Mouse (Mus musculus): ENCODE measurements around the gene Acvr1. TPM values are rescaled to one million over a fixed set of nuclear protein-coding genes. Genes with fewer than 3 reads are reported as not detected.

Acvr1 gene
- 9.2 and 10.4 TPM in 2 replicates for polyA plus RNA-seq (2015; fragmentation: Nextera tagmentation; extraction: Ambion mirVana)

- peak; percentile 95 for ATAC-seq (ENCODE audit: insufficient number of reproducible peaks, low FRiP score, low TSS enrichment, low read depth)
- H3K4me1 ChIP-seq, result peaks cover 40% of the 10 kb centered on the region
- WGBS, result under 1% methylated on average over 32 of the region's 80 CpGs
Measured at GRCm38 (mm10) chr2:58567066-58567810, at the start of gene Acvr1, which contains the start of gene Upp2. Gene Acvr1 (minus strand): TSS chr2:58567157. Gene Upp2 (plus strand): TSS chr2:58567298.

GRCm38 (mm10) chr2:58615766-58616165 is 48.8 kb upstream of the Acvr1 start:
- H3K9ac ChIP-seq, result no peak overlapping the region
- 87% methylated on average over 5 of the region's 5 CpGs for WGBS
- H3K9me3 ChIP-seq (replicated peaks), result no peaks in the 10 kb centered on the region
- H3K4me3 ChIP-seq (replicated peaks), result no peak overlapping the region
- H3K27ac ChIP-seq (replicated peaks), result no peak overlapping the region
- no peak overlapping the region for H3K4me2 ChIP-seq (replicated peaks)
- H3K27me3 ChIP-seq, result no peaks in the 10 kb centered on the region
- ATAC-seq (ENCODE audit: insufficient number of reproducible peaks, low FRiP score, low TSS enrichment, low read depth), result no peak
- no peaks in the 10 kb centered on the region for H3K4me1 ChIP-seq
- H3K36me3 ChIP-seq, result no peaks in the 10 kb centered on the region

More at GRCm38 (mm10) chr2:58567066-58567810, at the start of gene Acvr1, which contains the start of gene Upp2:
- H3K36me3 ChIP-seq, result no peaks in the 10 kb centered on the region
- H3K4me2 ChIP-seq (replicated peaks), result peak within 1 kb of the TSS; percentile 57
- H3K27me3 ChIP-seq, result no peaks in the 10 kb centered on the region
- peak within 1 kb of the TSS; percentile 85 for H3K4me3 ChIP-seq (replicated peaks)
- peak within 1 kb of the TSS; percentile 98 for H3K27ac ChIP-seq (replicated peaks)
- H3K9ac ChIP-seq, result peak within 1 kb of the TSS; percentile 87
- H3K9me3 ChIP-seq (replicated peaks), result no peaks in the 10 kb centered on the region

GRCm38 (mm10) chr2:58614851-58615250 is 47.9 kb upstream of the Acvr1 start:
- Histone ChIP-seq H3K36me3 (no peaks in the 10 kb centered on the region), H3K27ac (replicated peaks) (no peak overlapping the region), H3K4me2 (replicated peaks) (no peak overlapping the region), H3K9me3 (replicated peaks) (no peaks in the 10 kb centered on the region), H3K27me3 (no peaks in the 10 kb centered on the region), H3K9ac (no peak overlapping the region), H3K4me3 (replicated peaks) (no peak overlapping the region), H3K4me1 (no peaks in the 10 kb centered on the region)
- WGBS, result 97% methylated on average over 8 of the region's 8 CpGs
- no peak for ATAC-seq (ENCODE audit: insufficient number of reproducible peaks, low FRiP score, low TSS enrichment, low read depth)

GRCm38 (mm10) chr2:58613720-58614119 is 46.8 kb upstream of the Acvr1 start:
- Histone ChIP-seq H3K9ac (no peak overlapping the region), H3K27ac (replicated peaks) (no peak overlapping the region), H3K27me3 (no peaks in the 10 kb centered on the region), H3K4me2 (replicated peaks) (no peak overlapping the region), H3K4me1 (no peaks in the 10 kb centered on the region), H3K4me3 (replicated peaks) (no peak overlapping the region), H3K9me3 (replicated peaks) (no peaks in the 10 kb centered on the region), H3K36me3 (no peaks in the 10 kb centered on the region)
- ATAC-seq (ENCODE audit: insufficient number of reproducible peaks, low FRiP score, low TSS enrichment, low read depth), result no peak
- 83% methylated on average over 3 of the region's 3 CpGs for WGBS

GRCm38 (mm10) chr2:58604791-58605190 is 37.8 kb upstream of the Acvr1 start:
- Histone ChIP-seq H3K4me3 (replicated peaks) (no peak overlapping the region), H3K27ac (replicated peaks) (no peak overlapping the region), H3K9ac (no peak overlapping the region), H3K9me3 (replicated peaks) (no peaks in the 10 kb centered on the region), H3K36me3 (no peaks in the 10 kb centered on the region), H3K4me2 (replicated peaks) (no peak overlapping the region), H3K4me1 (no peaks in the 10 kb centered on the region), H3K27me3 (no peaks in the 10 kb centered on the region)
- no peak for ATAC-seq (ENCODE audit: insufficient number of reproducible peaks, low FRiP score, low TSS enrichment, low read depth)
- WGBS, result 95% methylated on average over 3 of the region's 3 CpGs

- 82% methylated on average over 3 of the region's 3 CpGs for WGBS
- Histone ChIP-seq H3K27me3 (no peaks in the 10 kb centered on the region), H3K4me3 (replicated peaks) (no peak overlapping the region), H3K4me1 (no peaks in the 10 kb centered on the region), H3K9me3 (replicated peaks) (no peaks in the 10 kb centered on the region), H3K36me3 (no peaks in the 10 kb centered on the region), H3K9ac (no peak overlapping the region), H3K27ac (replicated peaks) (no peak overlapping the region), H3K4me2 (replicated peaks) (no peak overlapping the region)
- ATAC-seq (ENCODE audit: insufficient number of reproducible peaks, low FRiP score, low TSS enrichment, low read depth), result no peak
Measured at GRCm38 (mm10) chr2:58603379-58603778, 36.4 kb upstream of the Acvr1 start.

- Histone ChIP-seq H3K4me1 (peaks cover 9% of the 10 kb centered on the region; the same call in 1 of the 2 replicates), H3K4me3 (replicated peaks) (no peak overlapping the region), H3K9ac (no peak overlapping the region), H3K27me3 (no peaks in the 10 kb centered on the region), H3K4me2 (replicated peaks) (no peak overlapping the region), H3K27ac (replicated peaks) (no peak overlapping the region), H3K9me3 (replicated peaks) (no peaks in the 10 kb centered on the region), H3K36me3 (no peaks in the 10 kb centered on the region)
- ATAC-seq (ENCODE audit: insufficient number of reproducible peaks, low FRiP score, low TSS enrichment, low read depth), result no peak
- WGBS, result 90% methylated on average over 4 of the region's 4 CpGs
Measured at GRCm38 (mm10) chr2:58601382-58601781, 34.4 kb upstream of the Acvr1 start.

GRCm38 (mm10) chr2:58599639-58600038 is 32.7 kb upstream of the Acvr1 start:
- no peak for ATAC-seq (ENCODE audit: insufficient number of reproducible peaks, low FRiP score, low TSS enrichment, low read depth)
- 91% methylated on average over 6 of the region's 6 CpGs for WGBS
- Histone ChIP-seq H3K9me3 (replicated peaks) (no peaks in the 10 kb centered on the region), H3K36me3 (no peaks in the 10 kb centered on the region), H3K4me2 (replicated peaks) (no peak overlapping the region), H3K4me3 (replicated peaks) (no peak overlapping the region), H3K27ac (replicated peaks) (no peak overlapping the region), H3K27me3 (no peaks in the 10 kb centered on the region), H3K9ac (no peak overlapping the region), H3K4me1 (peaks cover 23% of the 10 kb centered on the region)

GRCm38 (mm10) chr2:58597556-58597955 is 30.6 kb upstream of the Acvr1 start:
- no peak for ATAC-seq (ENCODE audit: insufficient number of reproducible peaks, low FRiP score, low TSS enrichment, low read depth)
- no peaks in the 10 kb centered on the region for H3K36me3 ChIP-seq
- H3K4me2 ChIP-seq (replicated peaks), result no peak overlapping the region
- no peaks in the 10 kb centered on the region for H3K27me3 ChIP-seq
- peaks cover 28% of the 10 kb centered on the region for H3K4me1 ChIP-seq
- no peak overlapping the region for H3K4me3 ChIP-seq (replicated peaks)
- WGBS, result 90% methylated on average over 3 of the region's 3 CpGs
- H3K9ac ChIP-seq, result no peak overlapping the region
- H3K9me3 ChIP-seq (replicated peaks), result no peaks in the 10 kb centered on the region
- H3K27ac ChIP-seq (replicated peaks), result no peak overlapping the region

- H3K4me1 ChIP-seq, result peaks cover 28% of the 10 kb centered on the region
- H3K27me3 ChIP-seq, result no peaks in the 10 kb centered on the region
- no peak overlapping the region for H3K4me2 ChIP-seq (replicated peaks)
- no peaks in the 10 kb centered on the region for H3K9me3 ChIP-seq (replicated peaks)
- H3K36me3 ChIP-seq, result no peaks in the 10 kb centered on the region
- 65% methylated on average over 17 of the region's 17 CpGs for WGBS
- H3K4me3 ChIP-seq (replicated peaks), result no peak overlapping the region
- peak overlapping the region; percentile 59; the same call in 1 of the 2 replicates for H3K27ac ChIP-seq (replicated peaks)
- no peak for ATAC-seq (ENCODE audit: insufficient number of reproducible peaks, low FRiP score, low TSS enrichment, low read depth)
- no peak overlapping the region for H3K9ac ChIP-seq
Measured at GRCm38 (mm10) chr2:58596774-58597342, 29.9 kb upstream of the Acvr1 start.

GRCm38 (mm10) chr2:58595350-58595749 is 28.4 kb upstream of the Acvr1 start:
- Histone ChIP-seq H3K27ac (replicated peaks) (peak overlapping the region; percentile 58; the same call in 1 of the 2 replicates), H3K4me2 (replicated peaks) (no peak overlapping the region), H3K4me1 (peaks cover 28% of the 10 kb centered on the region), H3K9me3 (replicated peaks) (no peaks in the 10 kb centered on the region), H3K27me3 (no peaks in the 10 kb centered on the region), H3K36me3 (no peaks in the 10 kb centered on the region), H3K9ac (no peak overlapping the region), H3K4me3 (replicated peaks) (no peak overlapping the region)
- 35% methylated on average over 9 of the region's 9 CpGs for WGBS
- no peak for ATAC-seq (ENCODE audit: insufficient number of reproducible peaks, low FRiP score, low TSS enrichment, low read depth)

Measured in embryonic facial prominence, embryonic 15.5 days (tissue).